Mouse (Mus musculus) liver, adult 2 months (tissue): ENCODE data around the gene Gm20388.

Source experiments
- CTCF ChIP-seq: fragments of 200-500 bp; IDR thresholded peaks from 2 replicates; pipeline ENCODE4 v1.5.1; 2011; ENCODE audit warnings: low read depth, low read length, control low read depth
- POLR2A ChIP-seq: fragments of 200-500 bp; IDR thresholded peaks from 2 replicates; pipeline ENCODE4 v1.6.1; 2011; ENCODE audit warnings: low read length, control low read depth; ENCODE audit not compliant: insufficient read depth; ENCODE audit errors: extremely low read depth

- TF ChIP-seq CTCF (no peak), POLR2A (no peak)
Measured at GRCm38 (mm10) chr8:122211591-122211990, 2300.9 kb downstream of the Gm20388 start.
